Mouse (Mus musculus) thymus, postnatal 4 days (tissue): ENCODE results near the gene Spdef.

Experiments
- DNase-seq: peaks from one replicate; pipeline ENCODE4 v3.0.0; 2021

Gene Spdef

GRCm38 (mm10) chr17:27676270-27676669 lies 52.5 kb downstream of the Spdef start:
- no peak for DNase-seq

GRCm38 (mm10) chr17:27675453-27675852 lies 53.3 kb downstream of the Spdef start:
- DNase-seq: no peak

GRCm38 (mm10) chr17:27673945-27674344 lies 54.8 kb downstream of the Spdef start:
- DNase-seq: no peak

- no peak for DNase-seq
These were observed 57.0 kb downstream of the Spdef start for GRCm38 (mm10) chr17:27671720-27672119.
